Comparison of ENCODE assay signal across 8 mouse cellular contexts in genomic region chr11:33721297-33721696, GRCm38 (mm10).
A peak's percentile ranks its signal among the peaks of the same experiment; 100 is the strongest.
DNase-seq lines count a peak whose midpoint lies in the region; ATAC-seq and TF ChIP-seq lines count a peak whose summit lies in the region.

No protein-coding gene starts in this region.

- no peak overlapping the region for H3K4me3 ChIP-seq in liver, embryonic 14.5 days (ENCODE audit: insufficient read depth in 1 of 2, low read depth in 2 of 2, low read length in 2 of 2)
- H3K4me3 ChIP-seq in neural tube, embryonic 14.5 days (ENCODE audit: low read depth, low read length), result no peak overlapping the region

- TF ChIP-seq CTCF in liver, embryonic 14.5 days (IDR thresholded peaks at IDR 0.05; ENCODE audit: low read depth), result peak; percentile 92

- peak; percentile 80 for ATAC-seq in erythroblast, adult 5-6 weeks (replicated peaks; ENCODE audit: low FRiP score, poor library complexity, severe bottlenecking)
- ATAC-seq in liver, embryonic 14.5 days (ENCODE audit: insufficient read depth), result no peak
- peak; percentile 73; the same call in 1 of the 2 replicates for ATAC-seq in neural tube, embryonic 14.5 days (ENCODE audit: low read depth)

- no peak overlapping the region for H3K9ac ChIP-seq in liver, embryonic 14.5 days (replicated peaks)
- H3K9ac ChIP-seq in neural tube, embryonic 14.5 days (replicated peaks; ENCODE audit: low read depth, low read length), result no peak overlapping the region

- H3K27ac ChIP-seq in liver, embryonic 14.5 days, result no peak overlapping the region
- H3K27ac ChIP-seq in neural tube, embryonic 14.5 days (ENCODE audit: low read depth, low read length), result no peak overlapping the region

- H3K4me2 ChIP-seq in liver, embryonic 14.5 days (ENCODE audit: low read depth), result no peak overlapping the region
- no peak overlapping the region for H3K4me2 ChIP-seq in neural tube, embryonic 14.5 days (ENCODE audit: low read depth, low read length)

- TF ChIP-seq EP300 in liver, embryonic 14.5 days (IDR thresholded peaks at IDR 0.05; ENCODE audit: low read depth), result no peak

- peak; percentile 73 to 86 for DNase-seq in left cerebral cortex, adult 18-20 months (ENCODE audit: low spot score in 2 of 2)
- DNase-seq in left cerebral cortex, adult 11 months (ENCODE audit: low spot score), result no peak
- DNase-seq in adrenal gland, postnatal 4 days (ENCODE audit: low spot score in 2 of 2), result peak; percentile 16 to 19
- peak; percentile 20 for DNase-seq in hindlimb bud, embryonic 11.5 days (ENCODE audit: extremely low spot score, low read depth, low spot score)
- DNase-seq in liver, embryonic 14.5 days (ENCODE audit: low read depth in 3 of 3, low spot score in 3 of 3), result no peak
- peak; percentile 44 to 57 for DNase-seq in thymus, postnatal 36 days

- H3K27me3 ChIP-seq in liver, embryonic 14.5 days (ENCODE audit: control insufficient read depth, insufficient read depth, low read length), result no peaks in the 10 kb centered on the region
- H3K27me3 ChIP-seq in neural tube, embryonic 14.5 days (ENCODE audit: control insufficient read depth, insufficient read depth, low read length), result no peaks in the 10 kb centered on the region

- H3K9me3 ChIP-seq in liver, embryonic 14.5 days (ENCODE audit: control insufficient read depth, low read length), result no peaks in the 10 kb centered on the region
- H3K9me3 ChIP-seq in neural tube, embryonic 14.5 days (ENCODE audit: control insufficient read depth, low read length), result no peaks in the 10 kb centered on the region

- H3K36me3 ChIP-seq in liver, embryonic 14.5 days (replicated peaks; ENCODE audit: control insufficient read depth, insufficient read depth, low read depth), result no peaks in the 10 kb centered on the region
- no peaks in the 10 kb centered on the region for H3K36me3 ChIP-seq in neural tube, embryonic 14.5 days (ENCODE audit: control insufficient read depth, insufficient read depth, low read length)

- WGBS in liver, embryonic 14.5 days (ENCODE audit: insufficient replicate concordance), result 16% methylated on average over 7 of the region's 7 CpGs
- 21% methylated on average over 7 of the region's 7 CpGs for WGBS in neural tube, embryonic 14.5 days

- H3K4me1 ChIP-seq in liver, embryonic 14.5 days (replicated peaks; ENCODE audit: control insufficient read depth in 2 of 2, insufficient read depth in 2 of 2, low read length in 1 of 2), result no peaks in the 10 kb centered on the region
- no peaks in the 10 kb centered on the region for H3K4me1 ChIP-seq in neural tube, embryonic 14.5 days (ENCODE audit: control insufficient read depth, insufficient read depth, low read length)

Comparison
In these comparisons a context has a peak if more than half of its experiments do, and no peak if none do; other contexts are left out.
1. DNase-seq: peak in left cerebral cortex, adult 18-20 months (2 of 2), adrenal gland, postnatal 4 days (2 of 2), hindlimb bud, embryonic 11.5 days (single experiment) and thymus, postnatal 36 days (2 of 2); none in left cerebral cortex, adult 11 months (single experiment) and liver, embryonic 14.5 days (0 of 3).